Comparison of ENCODE assay signal across 21 mouse cellular contexts in the genomic region with DNA sequence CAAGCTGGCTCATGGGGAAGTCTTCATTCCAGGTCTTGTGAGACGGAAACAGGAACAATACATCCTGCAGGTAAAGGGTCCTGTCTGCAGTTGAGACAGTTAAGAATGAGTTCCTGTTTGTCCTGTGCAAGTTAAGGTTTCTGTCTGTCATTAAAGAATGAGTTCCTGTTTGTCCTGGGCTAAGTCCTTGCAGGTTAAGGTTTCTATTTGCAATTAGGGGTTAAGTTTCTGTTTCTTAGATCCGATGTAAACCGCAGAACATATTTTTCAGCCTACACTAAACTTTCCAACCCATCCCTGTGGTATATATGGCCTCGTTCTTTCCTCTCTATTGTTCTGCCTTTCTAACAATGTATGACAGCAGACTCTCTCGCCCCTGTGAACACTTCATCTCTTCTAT. TPM values are rescaled to one million over a fixed set of nuclear protein-coding genes. Genes with fewer than 3 reads are reported as not detected.
"Had no signal": no experiment of that assay in that cellular context is flagged by ENCODE, and none has a peak within 500 bp of the region (broad histone marks: within the 10 kb centered on the region; RNA-seq: fewer than 3 reads in every experiment).

No protein-coding gene starts in this region.

- H3K9me3 ChIP-seq: kidney, embryonic 15.5 days; limb, embryonic 15.5 days had no signal

- H3K36me3 ChIP-seq: kidney, embryonic 15.5 days; limb, embryonic 15.5 days had no signal

- DNase-seq: kidney, adult 2 months; kidney, postnatal 14 days; lung, adult 2 months; lung, postnatal 36 days; right cerebral cortex, adult 18-20 months; thymus, adult 18-20 months; thymus, postnatal 14 days had no signal

- H3K27me3 ChIP-seq: kidney, embryonic 15.5 days; limb, embryonic 15.5 days had no signal

- H3K9ac ChIP-seq: kidney, embryonic 15.5 days; limb, embryonic 15.5 days had no signal

- H3K4me2 ChIP-seq: kidney, embryonic 15.5 days; limb, embryonic 15.5 days; midbrain, embryonic 11.5 days had no signal

- H3K4me3 ChIP-seq: kidney, embryonic 15.5 days; limb, embryonic 15.5 days; megakaryocyte, embryonic 14.5 days had no signal

- ATAC-seq: intestine, embryonic 16.5 days; lung, postnatal 0 days; midbrain, embryonic 16.5 days had no signal

- H3K27ac ChIP-seq: kidney, embryonic 15.5 days; limb, embryonic 15.5 days had no signal

RNA-seq across cellular contexts. Expression of gene Padi1, which starts 11.5 kb away (rescaled TPM):
- total RNA-seq: layer of hippocampus, postnatal 14 days; left cerebral cortex, adult 18-20 months; left cerebral cortex, postnatal 14 days had no signal
- polyA plus RNA-seq: neural tube, embryonic 14.5 days had no signal

RNA-seq across cellular contexts. Expression of gene Padi3, which starts 46.6 kb away (rescaled TPM):
- total RNA-seq: layer of hippocampus, adult 8-10 months; layer of hippocampus, postnatal 14 days; left cerebral cortex, adult 18-20 months had no signal
- polyA plus RNA-seq: large intestine, adult 2 months; midbrain, embryonic 11.5 days; midbrain, embryonic 16.5 days; neural tube, embryonic 14.5 days; stomach, embryonic 14.5 days had no signal
